ENCODE assay signal across 16 mouse cellular contexts in genomic region chr4:119897054-119897855, GRCm38 (mm10).
A peak's percentile ranks its signal among the peaks of the same experiment; 100 is the strongest.
DNase-seq lines count a peak whose midpoint lies in the region; ATAC-seq and TF ChIP-seq lines count a peak whose summit lies in the region.
"Had no signal": no experiment of that assay in that cellular context is flagged by ENCODE, and none has a peak within 500 bp of the region (broad histone marks: within the 10 kb centered on the region; RNA-seq: fewer than 3 reads in every experiment).

No protein-coding gene starts in this region.

- no peak for TF ChIP-seq CTCF in midbrain, postnatal 0 days (IDR thresholded peaks at IDR 0.05)

- no peak overlapping the region for H3K27ac ChIP-seq in midbrain, postnatal 0 days (ENCODE audit: low read depth, low read length)
- no peak overlapping the region for H3K27ac ChIP-seq in midbrain, embryonic 16.5 days (ENCODE audit: low read length)
- H3K27ac ChIP-seq in hindbrain, embryonic 10.5 days: no peak overlapping the region
- H3K27ac ChIP-seq: liver, embryonic 14.5 days; midbrain, embryonic 12.5 days; neural tube, embryonic 12.5 days had no signal

- H3K36me3 ChIP-seq in midbrain, postnatal 0 days (ENCODE audit: insufficient read depth, low read length): no peaks in the 10 kb centered on the region
- H3K36me3 ChIP-seq in midbrain, embryonic 16.5 days (ENCODE audit: control insufficient read depth, insufficient read depth, low read length): no peaks in the 10 kb centered on the region
- H3K36me3 ChIP-seq in hindbrain, embryonic 10.5 days: no peaks in the 10 kb centered on the region
- H3K36me3 ChIP-seq: midbrain, embryonic 12.5 days; neural tube, embryonic 12.5 days had no signal

- H3K4me1 ChIP-seq in midbrain, postnatal 0 days (ENCODE audit: insufficient read depth, low read length): peaks cover 3% of the 10 kb centered on the region; the same call in 1 of the 2 replicates
- peaks cover 12% of the 10 kb centered on the region for H3K4me1 ChIP-seq in midbrain, embryonic 16.5 days (ENCODE audit: control insufficient read depth, insufficient read depth, low read length)
- H3K4me1 ChIP-seq in hindbrain, embryonic 10.5 days (replicated peaks): peaks cover 10% of the 10 kb centered on the region; the same call in 1 of the 2 replicates

- no peaks in the 10 kb centered on the region for H3K9me3 ChIP-seq in midbrain, postnatal 0 days (ENCODE audit: low read length)
- H3K9me3 ChIP-seq in midbrain, embryonic 16.5 days (replicated peaks; ENCODE audit: control insufficient read depth, low read length, poor library complexity, severe bottlenecking): no peaks in the 10 kb centered on the region
- H3K9me3 ChIP-seq in hindbrain, embryonic 10.5 days: no peaks in the 10 kb centered on the region
- H3K9me3 ChIP-seq: midbrain, embryonic 12.5 days; neural tube, embryonic 12.5 days had no signal

- no peak for ATAC-seq in midbrain, postnatal 0 days (ENCODE audit: low FRiP score)
- ATAC-seq in midbrain, embryonic 16.5 days: no peak
- ATAC-seq in megakaryocyte progenitor cell, adult 5-6 weeks (replicated peaks; ENCODE audit: poor library complexity): peak; percentile 26

- no peaks in the 10 kb centered on the region for H3K27me3 ChIP-seq in midbrain, postnatal 0 days (ENCODE audit: insufficient read depth, low read length)
- no peaks in the 10 kb centered on the region for H3K27me3 ChIP-seq in midbrain, embryonic 16.5 days (ENCODE audit: control insufficient read depth, insufficient read depth, low read depth, low read length)
- H3K27me3 ChIP-seq in hindbrain, embryonic 10.5 days (ENCODE audit: insufficient read depth, poor library complexity, severe bottlenecking): no peaks in the 10 kb centered on the region
- H3K27me3 ChIP-seq: neural tube, embryonic 12.5 days had no signal

- no peak overlapping the region for H3K4me2 ChIP-seq in midbrain, postnatal 0 days (ENCODE audit: low read depth, low read length, poor library complexity, severe bottlenecking)
- no peak overlapping the region for H3K4me2 ChIP-seq in midbrain, embryonic 16.5 days (ENCODE audit: low read length)
- H3K4me2 ChIP-seq: midbrain, embryonic 12.5 days; neural tube, embryonic 12.5 days had no signal

- no peak overlapping the region for H3K9ac ChIP-seq in midbrain, postnatal 0 days (replicated peaks; ENCODE audit: low read length, poor library complexity, severe bottlenecking)
- no peak overlapping the region for H3K9ac ChIP-seq in midbrain, embryonic 16.5 days (ENCODE audit: low read depth, low read length)
- H3K9ac ChIP-seq: liver, embryonic 14.5 days; midbrain, embryonic 12.5 days; neural tube, embryonic 12.5 days had no signal

- peak; percentile 13 for DNase-seq in midbrain, postnatal 0 days (ENCODE audit: low spot score)
- DNase-seq in ZHBTc4 (ENCODE audit: low read depth, low spot score): peak; percentile 8
- peak; percentile 57 for DNase-seq in thymus, postnatal 25 days
- DNase-seq in hindbrain, embryonic 10.5 days (ENCODE audit: low spot score): no peak
- DNase-seq in lung, postnatal 10 days: no peak
- no peak for DNase-seq in layer of hippocampus, postnatal 36 days
- DNase-seq: adrenal gland, postnatal 10 days; heart, adult 11 months; layer of hippocampus, adult 9-11 months; lung, postnatal 14 days; spleen, adult 18-20 months had no signal

- WGBS in midbrain, postnatal 0 days: 62% methylated on average over 6 of the region's 6 CpGs
- WGBS in midbrain, embryonic 16.5 days: 63% methylated on average over 6 of the region's 6 CpGs
- WGBS in hindbrain, embryonic 10.5 days: 76% methylated on average over 6 of the region's 6 CpGs

- no peak overlapping the region for H3K4me3 ChIP-seq in midbrain, postnatal 0 days (ENCODE audit: low read depth, low read length)
- no peak overlapping the region for H3K4me3 ChIP-seq in midbrain, embryonic 16.5 days (ENCODE audit: low read depth, low read length)
- no peak overlapping the region for H3K4me3 ChIP-seq in hindbrain, embryonic 10.5 days
- H3K4me3 ChIP-seq: midbrain, embryonic 12.5 days; neural tube, embryonic 12.5 days had no signal

Comparison
In these comparisons a context has a peak if more than half of its experiments do, and no peak if none do; other contexts are left out.
1. DNase-seq: peak in midbrain, postnatal 0 days (single experiment), ZHBTc4 (single experiment) and thymus, postnatal 25 days (single experiment); none in hindbrain, embryonic 10.5 days (single experiment), lung, postnatal 10 days (single experiment) and layer of hippocampus, postnatal 36 days (0 of 2).